Mouse (Mus musculus): Measurements from ENCODE around the gene Ccdc84.

GRCm38 (mm10) chr9:44361190-44361917 is 57.0 kb downstream of the Ccdc84 start, which contains the start of gene Vps11:
- TF ChIP-seq POLR2AphosphoS2 (IDR thresholded peaks at IDR 0.05; ENCODE audit: low read length) (peak; percentile 73; the same call in 1 of the 2 replicates), CTCF (IDR thresholded peaks at IDR 0.05 in 2 of 3, conservative IDR thresholded peaks at IDR 0.05 in 1 of 3; ENCODE audit: control insufficient read depth in 1 of 3, insufficient read depth in 1 of 3, low read depth in 2 of 3, low read length in 3 of 3, poor library complexity in 1 of 3, severe bottlenecking in 1 of 3) (no peak), TBP (IDR thresholded peaks at IDR 0.05; ENCODE audit: low read depth, low read length) (peak; percentile 83), GABPA (IDR thresholded peaks at IDR 0.05; ENCODE audit: low read depth, low read length) (no peak), RCOR1 (IDR thresholded peaks at IDR 0.05; ENCODE audit: low read depth, low read length) (no peak), EP300 (IDR thresholded peaks at IDR 0.05; ENCODE audit: low read depth in 1 of 2, low read length in 2 of 2) (no peak), TAL1 (IDR thresholded peaks at IDR 0.05; ENCODE audit: low read length) (no peak), JUND (IDR thresholded peaks at IDR 0.05; ENCODE audit: low read depth, low read length) (no peak), E2F4 (IDR thresholded peaks at IDR 0.05; ENCODE audit: borderline replicate concordance, low read depth, low read length) (no peak), POLR2A (IDR thresholded peaks at IDR 0.05; ENCODE audit: control insufficient read depth in 1 of 2, insufficient read depth in 1 of 2, low read depth in 1 of 2, low read length in 2 of 2, poor library complexity in 1 of 2) (peak; percentile 59 to 95)
